Mouse (Mus musculus) brain, adult 2 months (tissue): Measurements from ENCODE around the gene Tpsb2.
A peak's percentile ranks its signal among the peaks of the same experiment; 100 is the strongest.

Source experiments
- DNase-seq: peaks from one replicate; pipeline ENCODE4 v3.0.0; 2011; ENCODE audit warnings: low read depth, low spot score

The Tpsb2 gene

DNA sequence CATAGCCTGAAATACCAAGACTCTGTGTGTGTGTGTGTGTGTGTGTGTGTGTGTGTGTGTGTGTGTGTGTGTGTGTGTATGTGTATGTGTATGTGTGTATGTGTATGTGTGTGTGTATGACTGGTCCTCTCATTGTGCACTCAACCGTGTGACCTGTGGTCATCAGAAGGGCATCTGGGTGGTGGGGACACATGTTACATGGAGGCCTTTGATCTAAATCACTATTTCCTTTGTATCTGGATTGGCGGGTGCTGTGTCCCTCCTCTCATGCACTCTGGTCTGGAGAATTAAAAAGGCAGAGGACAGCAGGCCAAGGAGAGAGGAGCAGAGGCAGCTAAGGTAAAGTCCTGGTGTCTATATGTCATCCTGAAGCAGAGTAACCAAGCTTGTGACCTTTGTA is at the start of gene Tpsb2:
TSS of gene Tpsb2 (plus strand) at position 301 of the 400 bp plus-strand sequence.
- no peak for DNase-seq

DNA sequence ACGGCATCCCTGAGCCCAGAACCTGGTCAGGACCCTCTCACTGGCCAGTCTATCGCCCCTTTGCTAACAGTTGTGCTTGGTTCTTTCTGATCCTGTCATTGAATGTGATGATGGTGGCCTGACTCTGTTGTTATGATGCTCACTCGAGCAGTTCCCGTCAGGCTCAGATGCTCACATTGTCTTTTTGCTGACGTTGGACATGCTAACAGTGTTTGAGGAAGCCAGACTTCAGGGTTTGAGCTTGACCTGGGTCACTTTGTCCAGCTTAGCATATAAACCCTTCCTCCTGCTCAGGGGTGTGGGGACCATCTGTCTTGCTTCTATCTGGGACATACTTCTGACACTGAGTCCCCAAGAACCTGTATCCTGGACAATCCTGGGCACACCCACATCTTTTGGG is 47.8 kb upstream of the Tpsb2 start, which contains the start of gene Prss29:
TSS of gene Prss29 (plus strand) at position 301 of the 400 bp plus-strand sequence.
- no peak for DNase-seq

DNA sequence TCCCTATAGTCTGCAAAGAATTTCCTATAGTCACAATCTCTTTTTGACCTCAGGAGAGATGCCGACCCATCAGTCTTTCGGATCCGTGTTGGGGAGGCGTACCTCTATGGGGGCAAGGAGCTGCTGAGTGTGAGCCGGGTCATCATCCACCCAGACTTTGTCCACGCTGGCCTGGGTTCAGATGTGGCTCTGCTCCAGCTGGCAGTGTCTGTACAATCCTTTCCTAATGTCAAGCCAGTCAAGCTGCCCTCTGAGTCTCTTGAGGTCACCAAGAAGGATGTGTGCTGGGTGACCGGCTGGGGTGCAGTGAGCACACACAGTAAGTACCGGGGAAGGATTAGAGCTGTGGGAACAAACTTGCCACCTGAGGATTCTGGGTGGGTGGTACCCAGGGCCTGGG is 45.3 kb upstream of the Tpsb2 start:
- no peak for DNase-seq

DNA sequence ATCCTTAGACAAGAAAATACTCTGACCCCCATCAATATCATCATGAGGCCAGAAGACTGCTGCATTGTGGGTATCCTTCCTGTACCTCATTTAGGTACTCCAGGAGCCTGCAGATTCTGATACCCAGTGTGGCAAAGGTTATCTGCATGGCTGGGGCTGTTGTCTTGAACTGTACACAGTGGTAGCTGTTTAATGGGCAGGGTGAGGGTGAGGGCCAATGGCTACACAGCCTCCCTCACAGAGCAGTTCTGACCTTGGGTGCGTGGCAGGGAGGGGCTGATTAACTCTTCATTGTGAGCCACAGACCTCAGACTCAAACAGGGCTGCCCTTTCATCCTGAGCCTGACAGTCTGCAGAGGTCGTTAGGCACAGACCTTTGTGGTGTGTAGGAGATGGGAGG is 43.2 kb upstream of the Tpsb2 start:
- no peak for DNase-seq

DNA sequence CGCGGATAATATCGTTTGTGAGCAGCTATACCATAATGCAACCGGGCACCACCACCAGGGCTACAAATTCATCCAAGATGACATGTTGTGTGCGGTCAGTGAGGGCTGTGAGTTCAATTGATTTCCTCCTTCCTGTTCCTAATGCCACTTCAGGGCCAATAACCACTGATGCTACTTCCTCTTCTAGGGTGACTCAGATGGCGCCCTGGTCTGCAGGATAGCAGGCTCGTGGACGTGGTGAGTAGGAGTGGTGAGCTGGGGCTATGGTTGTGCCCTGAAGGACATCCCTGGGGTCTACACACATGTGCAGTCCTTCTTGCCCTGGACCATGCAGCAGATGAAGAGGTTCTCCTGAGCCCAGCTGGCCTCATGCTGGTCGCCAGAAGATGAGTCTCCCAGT is 33.8 kb upstream of the Tpsb2 start:
- no peak for DNase-seq

DNA sequence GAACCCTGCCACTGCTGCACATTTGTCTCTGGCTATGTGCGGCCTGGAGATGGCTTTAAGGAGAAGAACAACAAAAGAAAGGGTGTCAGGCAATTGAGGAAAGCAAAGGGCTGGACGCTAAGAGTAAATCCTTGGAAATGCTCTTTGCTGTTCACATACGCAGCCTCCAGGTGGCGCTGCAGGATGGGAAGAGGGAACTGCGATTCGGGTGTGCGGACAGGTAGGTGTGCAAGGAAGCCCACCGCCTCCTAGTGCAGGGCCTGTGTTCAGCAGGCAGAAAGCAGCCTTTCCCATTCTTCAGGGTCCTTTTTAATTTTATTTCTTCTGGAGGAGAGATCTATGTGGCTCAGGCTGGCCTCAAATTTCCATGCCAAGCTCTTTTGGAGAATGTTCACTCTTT is 32.2 kb upstream of the Tpsb2 start:
- DNase-seq, result peak; percentile 69

DNA sequence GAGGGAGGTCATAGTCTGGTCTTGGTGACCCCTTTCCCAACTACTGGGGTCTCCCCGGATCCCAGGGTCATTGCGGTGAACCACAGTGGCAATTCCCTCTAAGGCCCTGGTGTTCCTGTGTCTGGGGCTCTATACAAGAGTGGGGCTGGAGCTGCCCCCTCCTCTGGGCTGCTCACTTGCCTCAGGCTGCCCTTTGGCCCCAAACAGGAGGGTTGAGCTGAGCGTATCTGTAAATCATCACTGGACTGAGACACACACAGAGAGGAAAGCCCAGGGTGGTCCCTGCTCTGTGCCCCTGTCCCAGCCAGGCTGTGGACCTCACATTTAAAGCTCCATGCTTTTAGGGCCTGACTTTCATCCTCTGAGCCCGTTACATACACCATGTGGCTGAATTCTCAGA is 27.9 kb upstream of the Tpsb2 start:
- no peak for DNase-seq

DNA sequence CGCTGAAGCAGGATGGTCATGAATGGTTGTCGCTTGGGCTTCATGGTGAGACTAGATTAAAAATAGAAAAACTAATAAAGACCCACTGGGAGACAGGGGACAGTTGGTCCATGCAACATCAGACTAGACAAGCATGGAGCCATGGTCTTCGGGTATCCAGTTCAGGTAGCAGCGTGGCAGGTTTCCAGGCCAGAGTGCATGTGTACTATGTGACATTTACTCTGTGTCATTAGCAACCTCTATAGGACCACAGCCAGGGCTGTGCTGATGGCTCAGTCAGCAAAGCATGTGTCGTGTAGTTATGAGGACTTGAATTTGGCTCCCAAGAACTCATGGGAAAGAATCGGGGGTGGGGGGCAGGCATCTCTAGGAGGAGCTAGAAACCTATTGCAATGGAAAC is 26.1 kb upstream of the Tpsb2 start:
- no peak for DNase-seq

DNA sequence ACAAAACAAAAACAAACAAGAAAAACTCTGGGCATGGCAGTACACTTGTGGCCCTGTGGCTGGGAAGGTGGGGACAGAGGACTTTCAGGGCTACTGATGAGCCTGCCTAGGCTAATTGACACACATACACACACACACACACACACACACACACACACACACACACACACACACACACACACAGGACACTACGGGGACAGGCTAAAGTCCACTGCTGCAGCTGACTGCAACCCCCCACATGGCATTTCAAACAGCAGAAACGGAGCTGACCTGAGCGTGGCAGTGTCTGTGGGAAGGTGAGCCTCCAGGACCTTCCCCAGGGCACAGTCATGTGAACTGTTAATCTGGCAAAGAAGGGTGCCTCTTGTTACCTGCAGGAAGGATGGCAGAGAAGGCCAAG is 24.6 kb upstream of the Tpsb2 start:
- no peak for DNase-seq

DNA sequence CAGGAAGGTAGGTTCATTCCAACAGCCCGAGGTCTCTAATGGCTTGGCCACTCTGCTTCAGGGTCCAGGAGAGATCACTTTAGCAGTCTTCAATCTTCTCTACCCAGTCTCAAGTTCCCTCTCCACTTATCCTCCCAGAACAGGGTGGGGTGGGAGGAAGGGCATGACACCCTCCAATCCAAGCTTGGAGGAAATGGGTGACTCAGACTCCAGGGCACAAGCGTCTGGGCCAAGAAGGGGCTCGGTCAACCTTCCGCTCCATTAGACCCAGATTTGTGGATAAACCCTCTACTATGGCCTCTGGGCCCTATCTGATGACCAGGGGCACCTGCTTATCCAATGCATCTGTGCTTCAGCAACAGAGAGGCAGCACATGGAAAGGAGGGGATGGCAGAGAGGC is 20.6 kb upstream of the Tpsb2 start, which contains the start of gene Tpsab1:
TSS of gene Tpsab1 (minus strand) at position 101 of the 400 bp plus-strand sequence.
- no peak for DNase-seq

DNA sequence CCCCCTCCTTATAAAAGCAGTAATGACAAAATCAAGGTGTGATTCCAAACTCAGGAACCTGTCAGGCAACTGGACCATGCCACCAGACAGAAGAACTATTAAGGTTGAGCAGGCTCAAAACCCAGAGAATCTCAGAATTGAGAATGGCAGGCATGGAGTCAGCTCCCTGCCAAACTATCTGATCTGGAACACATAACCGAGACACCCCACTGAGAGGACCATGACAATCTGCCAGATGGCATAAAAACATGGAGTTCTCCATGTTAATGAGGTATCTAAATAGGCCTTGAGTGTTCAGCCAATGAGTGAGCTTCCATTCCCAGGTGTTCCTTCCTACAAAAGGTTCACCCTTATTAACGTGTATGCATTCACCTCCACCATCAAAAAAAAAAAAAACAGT is 4.8 kb upstream of the Tpsb2 start:
- peak; percentile 9 for DNase-seq

DNA sequence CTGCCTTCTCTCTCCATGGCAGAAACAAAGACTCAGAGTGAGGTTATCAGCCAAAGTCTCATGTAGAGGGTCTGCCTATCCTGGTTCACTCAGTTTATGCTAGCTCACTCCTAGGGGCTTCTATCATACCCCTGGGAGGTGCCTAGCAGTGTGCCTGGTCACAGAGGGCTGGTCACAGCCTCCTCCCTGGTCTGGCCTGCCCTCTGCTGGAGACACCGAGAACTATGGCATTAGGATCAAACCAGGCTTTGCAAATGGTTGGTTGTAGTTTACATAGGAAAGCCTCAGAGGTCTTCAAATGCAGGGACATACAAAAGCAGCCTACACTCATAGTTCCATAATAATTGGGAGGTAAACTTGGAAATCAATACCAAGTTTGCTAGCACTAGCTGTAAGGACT is 2.4 kb upstream of the Tpsb2 start:
- peak; percentile 58 for DNase-seq

DNA sequence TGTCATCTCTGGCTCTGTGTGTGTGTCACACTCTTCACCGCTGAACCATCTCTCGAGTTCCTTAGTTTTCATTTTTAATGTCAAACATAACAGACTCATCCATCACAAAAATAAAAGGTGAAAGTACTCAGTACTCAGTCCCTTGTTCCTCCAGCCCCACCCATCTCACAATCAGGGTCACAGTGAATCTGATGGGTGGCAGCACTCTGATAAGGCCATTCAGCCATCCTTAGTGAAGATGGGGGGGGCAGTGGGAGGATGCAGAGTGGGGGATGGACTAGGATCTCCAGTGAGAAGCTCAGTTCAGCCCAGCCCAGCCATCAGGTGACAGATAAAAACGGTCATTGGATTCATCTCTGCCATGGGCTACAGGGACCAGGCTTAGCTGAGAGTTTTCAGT is 2.9 kb downstream of the Tpsb2 start, which contains the start of gene Tpsg1:
TSS of gene Tpsg1 (plus strand) at position 301 of the 400 bp plus-strand sequence.
- no peak for DNase-seq

DNA sequence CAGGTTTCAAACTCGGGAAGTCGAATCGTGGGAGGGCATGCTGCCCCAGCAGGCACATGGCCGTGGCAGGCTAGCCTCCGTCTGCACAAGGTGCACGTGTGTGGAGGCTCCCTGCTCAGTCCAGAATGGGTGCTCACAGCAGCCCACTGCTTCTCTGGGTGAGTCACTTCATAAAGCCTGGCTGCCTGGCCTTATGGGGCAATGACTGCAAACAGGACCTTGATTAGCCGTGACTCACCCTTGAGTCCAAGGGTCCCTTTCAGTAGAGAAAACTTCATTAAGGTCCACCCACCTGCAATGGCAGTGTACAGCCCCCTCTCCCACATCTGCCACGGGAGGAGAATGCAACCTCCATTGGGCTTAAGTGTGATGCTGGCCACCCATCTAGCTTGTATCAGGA is 6.4 kb downstream of the Tpsb2 start:
- peak; percentile 32 for DNase-seq

DNA sequence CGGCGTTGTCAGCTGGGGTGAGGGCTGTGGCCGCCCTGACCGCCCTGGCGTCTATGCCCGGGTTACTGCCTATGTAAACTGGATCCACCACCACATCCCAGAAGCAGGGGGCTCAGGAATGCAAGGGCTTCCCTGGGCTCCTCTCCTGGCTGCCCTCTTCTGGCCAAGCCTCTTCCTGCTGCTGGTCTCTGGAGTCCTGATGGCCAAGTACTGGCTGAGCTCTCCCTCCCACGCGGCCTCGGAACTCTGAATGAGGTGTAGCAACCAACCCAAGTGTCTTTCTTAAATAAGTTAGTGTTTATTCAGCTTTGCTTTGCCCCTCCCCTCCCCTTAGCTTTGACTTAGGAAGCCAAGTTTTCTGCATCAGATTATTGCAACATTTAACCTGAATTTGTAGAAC is 7.9 kb downstream of the Tpsb2 start:
- peak; percentile 35 for DNase-seq

DNA sequence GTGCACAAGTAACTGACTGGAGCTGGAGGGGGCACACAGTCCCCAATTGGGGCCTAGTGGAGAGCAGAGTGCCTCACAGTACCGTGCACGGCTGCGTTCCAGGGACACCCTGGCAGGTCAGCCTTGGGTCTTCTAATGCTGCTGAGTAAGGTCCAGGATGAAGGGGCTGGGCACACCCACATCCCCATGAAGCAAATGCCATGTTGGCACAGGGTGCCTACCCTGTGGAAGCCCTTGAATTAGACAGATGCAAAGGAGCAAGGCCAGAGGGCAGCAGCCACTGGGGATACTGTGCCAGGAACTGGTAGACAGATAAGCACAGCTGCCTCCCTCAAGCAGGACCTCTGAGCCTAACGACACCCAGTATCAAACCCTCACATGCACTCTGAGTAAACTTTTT is 28.4 kb downstream of the Tpsb2 start:
- no peak for DNase-seq

DNA sequence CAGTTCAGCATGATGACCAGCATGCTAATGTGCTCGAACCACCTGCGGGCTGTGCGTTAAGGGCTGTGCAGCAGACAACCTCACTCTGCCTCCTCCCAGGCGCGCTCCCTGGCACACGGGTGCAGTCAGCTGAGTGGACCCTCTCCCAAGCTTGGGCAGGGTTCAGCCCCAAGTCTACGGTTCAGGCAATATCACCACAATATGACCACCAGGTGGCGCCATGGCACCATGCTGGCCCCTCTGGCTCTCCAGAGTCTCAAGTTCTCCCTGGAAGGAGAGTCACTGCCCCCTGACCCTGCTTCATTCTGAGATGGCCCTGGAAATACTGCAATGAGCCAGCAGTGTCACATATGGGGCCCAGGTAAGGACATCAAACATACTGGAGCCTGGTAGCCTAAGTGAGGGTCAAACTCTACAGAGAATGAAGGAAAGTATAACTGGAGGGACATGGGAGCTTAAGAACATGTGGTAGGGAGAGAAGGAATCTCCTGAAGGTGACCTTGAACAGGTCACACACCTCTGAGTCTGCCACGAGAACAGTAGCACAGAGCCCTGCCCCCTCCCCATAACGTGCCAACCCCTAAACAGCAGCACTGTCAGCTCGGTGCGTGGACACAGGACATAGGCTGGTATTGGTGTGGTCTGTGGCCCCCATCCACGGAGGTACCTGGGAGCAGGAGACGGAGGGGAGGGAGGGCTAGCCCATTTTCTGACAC is 31.9 kb downstream of the Tpsb2 start:
- peak; percentile 79 for DNase-seq

DNA sequence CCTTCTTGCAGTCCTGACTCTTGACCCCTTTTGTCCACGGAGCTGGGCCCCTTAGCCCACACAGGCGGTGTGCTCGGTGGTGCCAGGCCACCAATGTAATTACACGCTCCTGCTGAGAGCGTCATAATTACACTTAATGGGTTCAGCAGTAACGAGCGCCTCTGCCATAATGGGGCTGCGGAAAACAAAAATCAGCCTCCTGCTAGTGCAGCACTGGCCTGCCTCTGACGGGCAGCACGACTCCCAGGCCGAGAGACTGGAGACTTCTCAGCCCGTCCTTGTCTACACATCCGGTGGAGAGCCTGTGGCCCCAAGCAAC is 32.4 kb downstream of the Tpsb2 start:
- DNase-seq, result peak; percentile 35

DNA sequence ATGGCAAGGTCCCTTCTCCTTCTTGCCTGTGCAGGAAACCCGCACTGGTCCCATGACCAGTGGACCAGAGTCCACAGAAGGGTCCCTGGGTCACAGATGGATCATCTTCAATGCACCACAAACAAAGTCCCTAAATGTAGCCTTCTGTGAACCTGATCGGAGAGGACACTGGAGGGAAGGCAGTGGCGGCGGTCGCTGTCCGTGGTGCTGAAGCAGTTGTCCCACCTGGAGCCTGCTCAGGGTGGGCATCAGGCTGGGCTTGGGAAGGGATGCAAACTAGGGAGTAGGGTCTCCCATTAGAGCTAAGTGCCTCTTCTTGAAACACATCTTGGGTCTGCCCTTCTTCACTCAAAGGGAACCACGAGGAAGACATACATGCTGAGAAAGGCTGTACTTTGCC is 34.3 kb downstream of the Tpsb2 start:
- DNase-seq, result no peak

DNA sequence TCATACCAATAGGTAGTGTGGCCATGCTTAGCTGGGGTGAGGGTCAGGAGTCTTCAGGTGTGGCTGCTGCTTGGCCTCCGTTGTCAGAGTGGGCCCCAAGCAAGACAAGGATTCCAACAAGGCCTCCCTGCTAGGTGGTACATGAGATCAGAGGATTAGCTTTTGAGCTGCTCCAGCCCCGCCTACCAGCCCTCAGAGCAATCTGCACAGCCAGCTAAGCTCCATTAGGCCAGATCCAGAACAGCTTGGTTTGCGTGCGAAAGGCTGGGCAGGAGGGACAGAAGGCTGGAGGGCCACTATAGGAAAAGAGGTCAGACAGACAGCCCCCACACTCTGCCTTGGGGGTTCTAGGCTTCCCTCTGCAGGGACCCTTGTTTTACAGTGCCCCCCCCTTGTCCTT is 35.4 kb downstream of the Tpsb2 start:
- DNase-seq, result no peak

DNA sequence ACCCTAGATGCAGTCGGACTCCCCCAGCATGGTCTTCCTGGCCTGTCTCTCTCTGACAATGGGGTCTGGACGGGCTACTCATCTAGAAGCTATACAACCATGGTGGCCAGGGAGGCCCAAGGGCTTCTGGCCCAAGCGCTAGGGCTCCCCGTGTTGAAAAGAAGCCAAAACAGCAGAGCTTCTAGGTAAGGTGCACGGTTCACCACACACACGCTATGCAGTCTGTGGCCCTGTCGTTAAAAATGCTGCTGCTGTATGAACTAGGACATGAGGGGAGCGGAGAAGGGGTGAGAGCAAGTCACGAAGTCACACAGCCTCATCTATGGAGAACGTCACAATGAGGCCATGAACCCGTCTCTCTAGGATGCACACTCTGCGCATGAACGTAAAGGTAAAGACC is 36.1 kb downstream of the Tpsb2 start:
- no peak for DNase-seq

DNA sequence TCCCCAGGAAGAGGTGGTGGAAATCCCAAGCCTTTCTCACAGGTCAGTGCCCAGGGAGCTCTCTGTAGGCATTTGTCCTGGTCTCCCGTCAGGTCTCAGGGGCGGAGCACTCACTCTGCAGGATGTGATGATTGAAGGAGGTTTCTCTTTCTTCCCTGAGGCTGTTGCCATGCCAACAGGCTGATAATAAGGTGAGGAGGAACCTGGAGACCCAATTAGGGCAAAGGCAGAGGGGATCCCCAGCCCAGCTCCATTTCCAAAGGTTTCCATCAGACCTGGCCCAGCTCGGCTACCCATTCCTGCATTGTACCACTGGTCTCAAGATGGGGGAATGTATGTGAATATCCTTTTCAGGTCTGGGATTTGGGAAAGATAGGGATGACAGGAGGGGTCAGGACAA is 38.1 kb downstream of the Tpsb2 start:
- DNase-seq, result peak; percentile 35

DNA sequence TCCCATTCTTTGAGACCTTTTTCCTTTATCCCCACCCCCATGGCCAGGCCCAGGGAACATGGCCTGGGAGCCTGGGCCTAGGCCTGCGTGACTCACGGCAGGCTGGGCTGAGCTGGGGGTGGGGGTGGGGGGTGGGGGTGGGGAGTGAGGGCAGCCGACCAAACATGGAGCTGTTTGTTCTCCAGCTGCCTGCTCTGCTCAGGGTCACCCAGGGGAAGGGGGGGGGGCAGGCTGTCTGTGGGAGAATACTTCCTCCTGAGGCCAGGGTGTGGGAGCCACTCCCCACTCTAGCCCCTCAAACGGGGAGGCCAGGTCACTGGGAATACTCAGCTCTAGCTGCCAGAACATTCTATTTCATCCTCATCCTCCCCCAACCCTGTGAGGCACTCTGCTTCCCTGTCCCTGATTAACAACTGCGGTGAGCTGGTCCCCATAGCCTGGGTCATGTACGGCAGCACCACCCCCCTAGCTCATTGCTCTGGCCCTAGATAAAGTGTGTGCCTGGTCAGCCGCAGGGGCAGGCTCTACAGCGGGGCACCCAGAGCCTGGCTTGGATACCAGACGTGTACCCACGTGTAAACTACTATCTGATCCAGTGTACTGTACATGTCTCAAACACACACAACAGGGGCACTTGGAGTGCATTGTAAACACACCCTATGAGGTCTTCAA is 39.3 kb downstream of the Tpsb2 start:
- DNase-seq, result no peak
